Mouse (Mus musculus): ENCODE measurements around the gene Vrk2.

GRCm38 (mm10) chr11:26477037-26477739 is 116.6 kb downstream of the Vrk2 start:
- no peak for TF ChIP-seq POLR2A (IDR thresholded peaks at IDR 0.05; ENCODE audit: insufficient read depth, low read depth, low read length)
- no peak for TF ChIP-seq CTCF (IDR thresholded peaks at IDR 0.05; ENCODE audit: insufficient read depth, low read depth, low read length)
